Mouse (Mus musculus): Measurements from ENCODE around the gene Psmd13. TPM values are rescaled to one million over a fixed set of nuclear protein-coding genes. Genes with fewer than 3 reads are reported as not detected.

Gene Psmd13
- polyA plus RNA-seq, 1 experiment from 2014 or later: 260 TPM

GRCm38 (mm10) chr7:140844905-140845665 lies 36.7 kb upstream of the Psmd13 start, which contains the start of gene Scgb1c1:
Scgb1c1 (plus strand) TSS chr7:140845547.
- H3K4me3 ChIP-seq (ENCODE audit: low read length): no peak within 1 kb of the TSS
- H3K9ac ChIP-seq (ENCODE audit: low read depth, low read length): no peak within 1 kb of the TSS
- WGBS: 29% methylated on average over 14 of the region's 14 CpGs
- no peaks in the 10 kb centered on the region for H3K9me3 ChIP-seq (ENCODE audit: control insufficient read depth, low read length)
- H3K36me3 ChIP-seq (ENCODE audit: control insufficient read depth, insufficient read depth, low read length): no peaks in the 10 kb centered on the region
- no peak within 1 kb of the TSS for H3K4me2 ChIP-seq (ENCODE audit: low read length)
- no peak within 1 kb of the TSS for H3K27ac ChIP-seq (ENCODE audit: low read depth, low read length)
- ATAC-seq: peak; percentile 85
- 0 out of 2 replicates have a peak, but pooled peaks cover 6% of the 10 kb centered on the region for H3K27me3 ChIP-seq (replicated peaks; ENCODE audit: control insufficient read depth, insufficient read depth, low read length)
- H3K4me1 ChIP-seq (ENCODE audit: control insufficient read depth, insufficient read depth, low read depth, low read length): no peaks in the 10 kb centered on the region

- 54% methylated on average over 4 of the region's 4 CpGs for WGBS
- no peak for ATAC-seq
- H3K9ac ChIP-seq (ENCODE audit: low read depth, low read length): no peak overlapping the region
- 0 out of 2 replicates have a peak, but pooled peaks cover 6% of the 10 kb centered on the region for H3K27me3 ChIP-seq (replicated peaks; ENCODE audit: control insufficient read depth, insufficient read depth, low read length)
- no peak overlapping the region for H3K4me2 ChIP-seq (ENCODE audit: low read length)
- no peak overlapping the region for H3K27ac ChIP-seq (ENCODE audit: low read depth, low read length)
- H3K36me3 ChIP-seq (ENCODE audit: control insufficient read depth, insufficient read depth, low read length): no peaks in the 10 kb centered on the region
- H3K4me1 ChIP-seq (ENCODE audit: control insufficient read depth, insufficient read depth, low read depth, low read length): no peaks in the 10 kb centered on the region
- no peaks in the 10 kb centered on the region for H3K9me3 ChIP-seq (ENCODE audit: control insufficient read depth, low read length)
- H3K4me3 ChIP-seq (ENCODE audit: low read length): no peak overlapping the region
Observed at GRCm38 (mm10) chr7:140845683-140846082, 36.1 kb upstream of the Psmd13 start.

- WGBS: 90% methylated on average over 10 of the region's 10 CpGs
- Histone ChIP-seq H3K9me3 (ENCODE audit: control insufficient read depth, low read length) (no peaks in the 10 kb centered on the region), H3K4me1 (ENCODE audit: control insufficient read depth, insufficient read depth, low read depth, low read length) (no peaks in the 10 kb centered on the region), H3K36me3 (ENCODE audit: control insufficient read depth, insufficient read depth, low read length) (peaks cover 4% of the 10 kb centered on the region), H3K9ac (ENCODE audit: low read depth, low read length) (no peak overlapping the region), H3K4me2 (ENCODE audit: low read length) (no peak overlapping the region), H3K27ac (ENCODE audit: low read depth, low read length) (no peak overlapping the region), H3K4me3 (ENCODE audit: low read length) (no peak overlapping the region), H3K27me3 (replicated peaks; ENCODE audit: control insufficient read depth, insufficient read depth, low read length) (0 out of 2 replicates have a peak, but pooled peaks cover 3% of the 10 kb centered on the region)
- no peak for ATAC-seq
Observed at GRCm38 (mm10) chr7:140846676-140847075, 35.1 kb upstream of the Psmd13 start.

- H3K9me3 ChIP-seq (ENCODE audit: control insufficient read depth, low read length): no peaks in the 10 kb centered on the region
- H3K4me3 ChIP-seq (ENCODE audit: low read length): no peak within 1 kb of the TSS
- H3K9ac ChIP-seq (ENCODE audit: low read depth, low read length): no peak within 1 kb of the TSS
- 0 out of 2 replicates have a peak, but pooled peaks have one; percentile 7 for ATAC-seq
- WGBS: 62% methylated on average over 11 of the region's 11 CpGs
- no peaks in the 10 kb centered on the region for H3K4me1 ChIP-seq (ENCODE audit: control insufficient read depth, insufficient read depth, low read depth, low read length)
- H3K27ac ChIP-seq (ENCODE audit: low read depth, low read length): no peak within 1 kb of the TSS
- no peak within 1 kb of the TSS for H3K4me2 ChIP-seq (ENCODE audit: low read length)
- 0 out of 2 replicates have a peak, but pooled peaks cover 3% of the 10 kb centered on the region for H3K27me3 ChIP-seq (replicated peaks; ENCODE audit: control insufficient read depth, insufficient read depth, low read length)
- H3K36me3 ChIP-seq (ENCODE audit: control insufficient read depth, insufficient read depth, low read length): peaks cover 12% of the 10 kb centered on the region
Observed at GRCm38 (mm10) chr7:140847755-140848580, 33.8 kb upstream of the Psmd13 start, which contains the start of gene Odf3. Odf3 (plus strand) TSS chr7:140847805.

- no peak overlapping the region for H3K4me2 ChIP-seq (ENCODE audit: low read length)
- 0 out of 2 replicates have a peak, but pooled peaks cover 3% of the 10 kb centered on the region for H3K27me3 ChIP-seq (replicated peaks; ENCODE audit: control insufficient read depth, insufficient read depth, low read length)
- ATAC-seq: no peak
- H3K4me3 ChIP-seq (ENCODE audit: low read length): no peak overlapping the region
- no peak overlapping the region for H3K27ac ChIP-seq (ENCODE audit: low read depth, low read length)
- H3K9ac ChIP-seq (ENCODE audit: low read depth, low read length): no peak overlapping the region
- 95% methylated on average over 10 of the region's 10 CpGs for WGBS
- no peaks in the 10 kb centered on the region for H3K9me3 ChIP-seq (ENCODE audit: control insufficient read depth, low read length)
- H3K4me1 ChIP-seq (ENCODE audit: control insufficient read depth, insufficient read depth, low read depth, low read length): no peaks in the 10 kb centered on the region
- H3K36me3 ChIP-seq (ENCODE audit: control insufficient read depth, insufficient read depth, low read length): peaks cover 18% of the 10 kb centered on the region
Observed at GRCm38 (mm10) chr7:140848591-140848990, 33.2 kb upstream of the Psmd13 start.

- H3K4me1 ChIP-seq (ENCODE audit: control insufficient read depth, insufficient read depth, low read depth, low read length): peaks cover 8% of the 10 kb centered on the region
Observed at GRCm38 (mm10) chr7:140851916-140852315, 29.9 kb upstream of the Psmd13 start.

GRCm38 (mm10) chr7:140853386-140853785 lies 28.4 kb upstream of the Psmd13 start:
- no peak for ATAC-seq
- H3K9ac ChIP-seq (ENCODE audit: low read depth, low read length): no peak overlapping the region
- H3K4me2 ChIP-seq (ENCODE audit: low read length): no peak overlapping the region
- no peak overlapping the region for H3K27ac ChIP-seq (ENCODE audit: low read depth, low read length)
- WGBS: 87% methylated on average over 9 of the region's 9 CpGs
- H3K36me3 ChIP-seq (ENCODE audit: control insufficient read depth, insufficient read depth, low read length): peaks cover 18% of the 10 kb centered on the region
- no peak overlapping the region for H3K4me3 ChIP-seq (ENCODE audit: low read length)
- H3K9me3 ChIP-seq (ENCODE audit: control insufficient read depth, low read length): no peaks in the 10 kb centered on the region
- no peaks in the 10 kb centered on the region for H3K27me3 ChIP-seq (replicated peaks; ENCODE audit: control insufficient read depth, insufficient read depth, low read length)
- peaks cover 16% of the 10 kb centered on the region for H3K4me1 ChIP-seq (ENCODE audit: control insufficient read depth, insufficient read depth, low read depth, low read length)

More at GRCm38 (mm10) chr7:140851916-140852315, 29.9 kb upstream of the Psmd13 start:
- Histone ChIP-seq H3K9ac (ENCODE audit: low read depth, low read length) (no peak overlapping the region), H3K27me3 (replicated peaks; ENCODE audit: control insufficient read depth, insufficient read depth, low read length) (no peaks in the 10 kb centered on the region), H3K9me3 (ENCODE audit: control insufficient read depth, low read length) (no peaks in the 10 kb centered on the region), H3K4me3 (ENCODE audit: low read length) (no peak overlapping the region), H3K4me2 (ENCODE audit: low read length) (no peak overlapping the region), H3K36me3 (ENCODE audit: control insufficient read depth, insufficient read depth, low read length) (peaks cover 18% of the 10 kb centered on the region), H3K27ac (ENCODE audit: low read depth, low read length) (no peak overlapping the region)
- 93% methylated on average over 4 of the region's 4 CpGs for WGBS
- ATAC-seq: no peak

- H3K36me3 ChIP-seq (ENCODE audit: control insufficient read depth, insufficient read depth, low read length): peaks cover 20% of the 10 kb centered on the region
- H3K4me2 ChIP-seq (ENCODE audit: low read length): no peak overlapping the region
- WGBS: 95% methylated on average over 18 of the region's 18 CpGs
- H3K4me1 ChIP-seq (ENCODE audit: control insufficient read depth, insufficient read depth, low read depth, low read length): peaks cover 27% of the 10 kb centered on the region
- no peak overlapping the region for H3K27ac ChIP-seq (ENCODE audit: low read depth, low read length)
- no peaks in the 10 kb centered on the region for H3K9me3 ChIP-seq (ENCODE audit: control insufficient read depth, low read length)
- no peak for ATAC-seq
- no peak overlapping the region for H3K4me3 ChIP-seq (ENCODE audit: low read length)
- no peak overlapping the region for H3K9ac ChIP-seq (ENCODE audit: low read depth, low read length)
- no peaks in the 10 kb centered on the region for H3K27me3 ChIP-seq (replicated peaks; ENCODE audit: control insufficient read depth, insufficient read depth, low read length)
Observed at GRCm38 (mm10) chr7:140854483-140854882, 27.3 kb upstream of the Psmd13 start.

GRCm38 (mm10) chr7:140855181-140855580 lies 26.6 kb upstream of the Psmd13 start:
- peak overlapping the region; percentile 89 for H3K4me3 ChIP-seq (ENCODE audit: low read length)
- H3K36me3 ChIP-seq (ENCODE audit: control insufficient read depth, insufficient read depth, low read length): peaks cover 23% of the 10 kb centered on the region
- peaks cover 29% of the 10 kb centered on the region for H3K4me1 ChIP-seq (ENCODE audit: control insufficient read depth, insufficient read depth, low read depth, low read length)
- ATAC-seq: no peak
- H3K9me3 ChIP-seq (ENCODE audit: control insufficient read depth, low read length): no peaks in the 10 kb centered on the region
- H3K27me3 ChIP-seq (replicated peaks; ENCODE audit: control insufficient read depth, insufficient read depth, low read length): no peaks in the 10 kb centered on the region
- peak overlapping the region; percentile 97 for H3K4me2 ChIP-seq (ENCODE audit: low read length)
- no peak overlapping the region for H3K27ac ChIP-seq (ENCODE audit: low read depth, low read length)
- H3K9ac ChIP-seq (ENCODE audit: low read depth, low read length): peak overlapping the region; percentile 91; the same call in 1 of the 2 replicates
- WGBS: 82% methylated on average over 9 of the region's 9 CpGs
